Mouse (Mus musculus): ENCODE results near the gene Arxes2.

Gene Arxes2

DNA sequence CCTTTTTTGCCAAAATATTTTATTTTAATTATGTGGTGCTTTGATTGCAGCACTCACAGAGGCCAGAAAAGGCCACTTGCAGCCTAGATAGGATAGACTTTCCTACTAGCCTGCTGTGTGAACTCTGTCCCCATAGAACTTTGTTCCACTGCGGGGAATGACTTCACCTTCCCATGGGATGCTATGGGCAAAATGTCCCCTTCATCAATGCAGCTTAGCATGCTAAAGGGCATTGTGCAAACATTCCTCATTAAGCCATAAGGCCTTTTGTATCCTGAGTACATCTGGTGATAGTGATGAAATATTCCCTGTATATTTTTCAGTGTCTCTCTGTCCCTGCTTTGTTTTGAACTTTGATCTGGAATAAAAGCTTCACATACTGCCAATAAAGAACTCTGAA lies 50.1 kb downstream of the Arxes2 start:
- no peak for DNase-seq
